In genomic region chr10:42897166-42897565, GRCm38 (mm10) we compare ENCODE assay signal across 14 mouse cellular contexts. TPM values are rescaled to one million over a fixed set of nuclear protein-coding genes. Genes with fewer than 3 reads are reported as not detected.
DNase-seq lines count a peak whose midpoint lies in the region; ATAC-seq lines count a peak whose summit lies in the region.
"Had no signal": no experiment of that assay in that cellular context is flagged by ENCODE, and none has a peak within 500 bp of the region (broad histone marks: within the 10 kb centered on the region; RNA-seq: fewer than 3 reads in every experiment).

No protein-coding gene starts in this region.

- peak; percentile 39 to 61 for DNase-seq in cerebellum, postnatal 10 days
- DNase-seq in cerebellum, adult 9-10 months, result no peak
- DNase-seq in lung, postnatal 10 days, result peak; percentile 31
- no peak for DNase-seq in lung, postnatal 25 days (ENCODE audit: low spot score)
- peak; percentile 22 for DNase-seq in T-cell, adult 2 months (ENCODE audit: low spot score)
- DNase-seq in layer of hippocampus, adult 8-10 months (ENCODE audit: low spot score in 2 of 2), result no peak
- DNase-seq in testis, postnatal 14 days (ENCODE audit: low spot score), result no peak
- DNase-seq: cerebellum, adult 18-20 months; kidney, adult 8-10 months; kidney, postnatal 25 days; layer of hippocampus, adult 9-11 months; right cerebral cortex, postnatal 4 days had no signal

- ATAC-seq in inflammation-experienced regulatory T-cells, adult 6 months, result peak; percentile 7
- ATAC-seq: Patski had no signal

RNA-seq across cellular contexts. Expression of gene Scml4, which starts 37.0 kb away (rescaled TPM):
- 10 to 100 TPM; 14.0 to 48.5 (median 47.5) TPM for polyA plus RNA-seq in inflammation-experienced regulatory T-cells, adult 6 months (2017; shearing (Covaris generic))
- 1 to 10 TPM; 3.7 to 5.3 (median 4.6) TPM for total RNA-seq in layer of hippocampus, adult 8-10 months (2022)

Comparison
In these comparisons a context has a peak if more than half of its experiments do, and no peak if none do; other contexts are left out.
1. DNase-seq: peak in cerebellum, postnatal 10 days (2 of 2), lung, postnatal 10 days (single experiment) and T-cell, adult 2 months (single experiment); none in cerebellum, adult 9-10 months (single experiment), lung, postnatal 25 days (single experiment), layer of hippocampus, adult 8-10 months (0 of 2) and testis, postnatal 14 days (single experiment).